Mouse (Mus musculus) thymus, postnatal 36 days (tissue): Measurements from ENCODE around the gene Sorbs1.

ENCODE experiments used
- DNase-seq, 2 experiments: peaks; one replicate each; pipeline ENCODE4 v3.0.0; 2022; ENCODE audit warnings: mixed read lengths in 2 of 2

Gene Sorbs1

DNA sequence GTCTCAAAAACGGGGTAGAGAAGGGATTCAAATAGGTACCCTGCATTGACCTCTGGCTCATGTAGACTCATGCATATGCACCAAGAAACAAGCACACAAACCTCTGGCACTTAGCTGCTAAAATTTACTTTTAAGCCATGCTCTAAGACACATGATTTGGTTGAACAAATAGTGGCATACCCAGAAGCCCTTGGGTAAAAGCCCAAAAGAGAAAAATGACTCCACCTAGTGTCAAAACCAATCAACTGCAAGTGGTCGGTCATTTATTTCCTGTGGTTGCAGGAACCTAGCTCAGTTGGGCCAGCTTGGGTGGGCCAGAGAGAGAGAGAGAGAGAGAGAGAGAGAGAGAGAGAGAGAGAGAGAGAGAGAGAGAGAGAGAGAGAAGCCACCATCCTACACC is 109.0 kb downstream of the Sorbs1 start:
- no peak for DNase-seq

DNA sequence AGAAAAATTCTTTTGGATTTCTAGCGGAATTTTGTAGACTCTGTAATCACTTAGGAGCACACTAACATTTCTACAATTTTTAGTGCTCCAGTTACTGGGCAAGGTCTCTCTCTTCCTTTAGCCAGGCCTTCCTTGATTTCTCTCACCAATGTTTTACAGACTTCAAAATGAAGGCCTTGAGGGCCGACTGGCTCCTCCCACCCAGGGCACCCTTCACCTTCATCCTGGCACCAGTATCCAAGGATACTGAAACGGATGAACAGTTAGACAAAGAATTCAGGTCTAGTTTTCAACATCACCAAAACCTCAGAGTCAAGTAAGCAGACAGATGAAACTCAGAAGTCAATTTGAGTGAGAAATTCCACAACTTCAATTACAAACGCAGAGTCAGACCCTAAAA is 109.6 kb downstream of the Sorbs1 start:
- DNase-seq: no peak

DNA sequence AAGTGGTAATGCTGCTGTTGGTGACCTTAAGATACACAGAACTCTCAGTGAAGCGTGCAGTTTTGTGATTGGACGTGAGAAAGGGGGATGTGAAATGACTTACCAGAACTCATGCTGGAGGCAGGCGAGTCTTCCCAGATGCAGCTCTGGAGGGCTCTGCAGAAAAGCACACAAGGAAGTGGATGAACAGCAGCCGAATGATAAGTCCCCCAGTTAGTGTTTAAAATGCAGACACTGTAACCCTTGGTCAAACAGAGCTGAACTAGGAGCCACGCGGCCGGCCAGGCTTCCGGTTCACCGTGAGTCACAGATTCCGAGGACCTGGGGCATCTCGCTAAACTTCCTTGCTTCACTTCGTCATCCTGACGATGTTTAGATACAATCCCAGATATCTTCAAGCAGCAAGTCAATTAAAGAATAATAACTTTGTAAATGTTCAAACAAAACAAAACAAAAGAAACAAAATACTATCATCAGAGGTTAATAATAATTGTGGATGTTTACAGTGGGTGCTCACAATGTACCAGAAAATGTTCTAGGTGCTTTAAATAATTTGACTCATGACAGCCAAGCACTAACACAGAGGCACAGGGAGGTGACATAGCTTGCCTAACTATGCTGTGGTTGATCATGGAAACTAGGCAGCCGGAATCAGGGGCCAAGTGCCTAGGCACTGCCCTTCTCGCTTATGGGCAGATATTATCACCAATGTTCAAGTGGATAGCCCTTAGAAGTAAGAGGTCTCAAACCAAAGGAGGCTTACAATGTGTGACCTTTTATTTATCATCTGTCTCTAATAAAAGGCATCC is 111.2 kb downstream of the Sorbs1 start:
- no peak for DNase-seq

DNA sequence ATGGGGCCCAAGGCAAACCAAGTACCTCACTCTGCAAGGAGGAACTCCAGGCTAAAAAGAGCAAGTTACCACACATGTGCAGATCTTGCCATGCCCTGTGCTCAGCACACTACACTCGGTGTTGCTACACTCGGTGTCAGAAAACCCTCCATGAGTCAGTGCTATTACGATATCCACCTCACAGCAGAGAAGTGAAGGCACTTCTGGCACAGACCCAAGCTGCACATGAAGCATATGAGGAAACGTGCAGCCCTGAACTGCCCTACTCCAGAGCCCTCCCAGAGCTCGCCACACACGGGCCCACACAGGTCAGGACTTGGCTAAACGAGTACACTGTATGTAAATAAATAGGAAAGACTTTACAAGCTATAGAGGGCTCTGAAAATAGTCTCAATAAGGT is 112.4 kb downstream of the Sorbs1 start:
- no peak for DNase-seq

DNA sequence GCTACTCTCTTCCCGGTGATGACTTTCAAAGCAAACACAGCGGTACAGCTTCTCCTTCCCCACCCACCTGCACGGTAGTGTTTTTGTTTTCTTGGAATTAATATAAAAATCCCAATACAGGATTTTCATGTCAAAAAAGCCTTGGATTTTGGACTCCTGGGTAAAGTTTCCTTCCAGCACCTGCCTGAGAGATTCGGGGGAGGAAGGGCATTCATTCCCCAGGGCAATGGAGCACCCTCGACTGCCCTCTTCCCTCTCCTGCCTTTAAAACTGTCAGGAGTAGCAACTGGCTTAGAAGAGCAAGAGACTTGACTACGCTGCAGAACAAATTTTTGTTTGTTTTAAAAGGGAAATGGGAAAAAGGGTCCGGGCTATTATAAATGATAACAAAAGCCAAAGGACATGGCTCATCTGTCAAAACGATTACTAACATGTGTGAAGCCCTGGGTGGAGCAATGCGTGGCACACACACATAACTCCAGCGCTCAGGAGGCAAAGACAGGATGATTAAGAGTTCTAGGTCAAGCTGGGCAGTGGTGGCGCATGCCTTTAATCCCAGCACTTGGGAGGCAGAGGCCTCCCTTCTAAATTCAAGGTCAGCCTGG is 113.1 kb downstream of the Sorbs1 start:
- no peak for DNase-seq

DNA sequence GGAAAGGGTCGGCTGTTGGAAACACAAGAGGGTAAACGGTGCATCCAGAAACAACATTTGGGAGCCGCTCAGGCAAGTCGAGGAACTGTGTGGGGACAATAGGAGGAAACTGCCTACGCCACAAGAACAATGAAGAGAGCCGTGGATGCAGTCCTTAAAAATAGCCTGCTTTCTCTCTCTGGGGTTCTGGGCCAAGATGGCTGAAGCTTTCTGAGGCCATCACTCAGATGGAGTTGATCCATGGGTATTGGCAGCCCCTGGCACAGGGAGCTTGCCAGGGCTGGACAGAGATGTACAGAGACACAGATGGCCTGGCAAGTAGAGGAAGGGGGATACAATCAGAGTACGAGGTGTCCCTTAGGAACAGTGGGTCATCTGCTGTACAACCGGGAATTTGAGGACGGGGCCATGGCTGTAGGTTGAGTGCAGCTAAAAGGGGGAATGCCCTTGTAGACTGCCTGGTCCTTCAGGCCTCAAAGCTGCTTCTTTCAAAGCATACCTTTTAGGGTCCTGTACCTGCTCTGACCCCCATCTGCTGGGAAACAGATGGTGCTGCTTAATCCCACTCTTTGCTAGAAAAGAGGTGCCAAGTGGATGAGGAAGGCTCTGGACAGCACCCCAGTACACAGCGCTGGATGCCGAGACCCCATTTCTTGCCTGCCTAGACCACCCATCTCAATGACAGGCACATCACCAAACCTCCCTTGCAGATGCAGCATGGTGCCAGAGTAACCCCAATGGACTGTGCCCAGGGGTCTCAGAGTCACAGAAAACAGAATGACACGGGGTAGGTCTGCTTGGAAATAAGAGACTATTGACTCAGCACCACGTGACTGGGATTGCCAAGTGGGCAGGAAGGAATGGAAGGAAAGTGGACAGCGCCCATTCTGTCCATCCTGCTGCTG is 117.6 kb downstream of the Sorbs1 start:
- no peak for DNase-seq

DNA sequence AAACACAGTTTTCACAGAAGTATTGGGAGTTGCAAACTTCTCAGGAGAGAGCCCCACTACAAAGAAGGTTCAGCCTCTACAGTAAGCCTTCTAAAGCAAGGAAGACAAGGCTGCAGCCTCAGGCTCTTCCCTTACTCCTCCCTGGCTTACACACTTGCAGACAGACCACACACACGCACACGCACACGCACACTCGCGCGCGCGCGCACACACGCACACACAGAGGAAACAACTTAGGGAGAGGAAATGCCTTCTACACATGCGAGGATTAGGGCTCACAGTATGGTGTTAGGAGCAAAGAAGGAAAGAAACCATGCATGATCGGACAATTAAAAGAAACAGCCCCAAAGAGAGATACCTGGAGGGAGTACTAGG is 118.3 kb downstream of the Sorbs1 start:
- DNase-seq: no peak

DNA sequence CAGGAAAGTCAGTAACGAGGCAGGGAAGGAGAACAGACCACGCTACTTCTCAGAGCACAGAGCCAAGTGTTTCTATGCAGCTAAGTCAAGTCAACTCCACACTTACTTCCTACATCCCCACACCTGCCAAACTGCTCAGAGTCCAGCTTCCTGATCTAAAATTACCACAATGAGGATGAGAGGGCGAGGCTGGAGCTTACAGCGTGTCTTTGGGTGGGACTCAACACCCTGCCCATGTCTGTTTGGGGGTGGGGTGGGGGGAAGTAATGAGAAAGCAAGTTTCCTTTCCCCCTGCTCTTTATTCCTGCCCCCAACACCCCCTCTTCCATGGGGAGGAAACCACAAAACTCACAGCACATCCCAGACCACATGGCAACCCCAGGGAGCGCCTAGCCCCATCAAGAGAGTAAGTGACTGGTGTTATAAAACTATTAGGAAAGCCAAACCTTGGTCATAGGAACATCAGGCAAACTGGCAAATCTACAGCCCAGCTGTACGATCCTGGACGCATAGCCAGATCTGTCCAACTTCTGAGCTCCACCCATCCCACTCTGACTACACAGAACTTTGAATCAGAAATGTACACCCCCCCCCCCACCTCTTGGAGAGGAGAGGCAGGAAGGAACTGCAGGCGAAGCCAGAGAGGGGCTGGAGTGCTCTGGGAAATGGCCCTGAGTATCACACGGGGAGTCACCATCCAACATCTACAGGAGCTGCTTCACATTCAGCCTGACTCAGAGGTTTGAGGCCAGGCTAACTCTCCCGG is 118.8 kb downstream of the Sorbs1 start:
- DNase-seq: no peak

DNA sequence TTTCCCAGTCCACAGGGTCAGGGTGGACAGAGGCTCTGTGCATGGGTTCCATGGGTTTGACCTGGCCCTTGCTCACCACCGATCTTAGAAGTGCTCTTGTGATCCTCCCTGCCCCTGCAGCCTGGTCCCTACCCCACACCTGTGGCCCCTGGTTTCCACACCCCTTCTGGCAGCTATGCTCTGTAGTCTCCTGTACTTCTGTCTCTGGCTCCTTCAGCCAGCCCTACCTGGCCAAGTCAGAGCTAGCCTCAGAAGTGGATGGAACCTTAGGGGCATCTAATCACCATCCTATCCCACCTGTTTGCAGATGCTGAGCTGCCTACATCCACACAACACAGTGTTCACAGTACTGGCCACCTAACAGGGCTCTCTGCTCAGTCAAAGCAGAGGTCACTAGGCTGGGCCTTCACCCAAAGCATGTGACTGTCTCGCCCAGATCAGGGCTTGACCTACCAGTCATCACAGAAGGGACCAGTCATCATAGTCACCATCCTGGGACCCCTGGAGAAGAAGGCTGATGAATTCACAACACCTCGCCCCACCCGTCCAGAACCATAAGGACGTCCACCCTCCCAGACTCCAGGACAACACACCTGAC is 120.7 kb downstream of the Sorbs1 start:
- DNase-seq: no peak

DNA sequence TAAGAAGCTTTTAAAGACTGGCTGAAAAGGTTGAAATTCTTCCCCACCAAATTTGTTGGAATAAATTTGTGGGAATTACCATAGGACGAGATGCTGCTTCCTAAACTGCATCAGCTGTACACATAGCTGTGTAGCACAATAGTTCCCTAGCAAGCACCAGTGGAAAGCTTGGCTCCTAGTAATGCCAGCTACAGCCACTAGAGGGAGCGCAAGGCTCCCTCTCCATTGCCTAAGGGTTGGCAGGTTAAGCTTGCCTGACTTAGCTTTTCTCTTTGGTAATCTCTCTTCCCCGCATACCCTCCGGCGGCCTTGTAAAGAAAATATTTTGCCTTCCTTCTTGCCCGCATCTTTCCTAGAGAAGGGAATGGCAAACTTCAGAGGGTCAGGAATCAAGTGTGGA is 122.1 kb downstream of the Sorbs1 start:
- peak; percentile 65 to 74 for DNase-seq

DNA sequence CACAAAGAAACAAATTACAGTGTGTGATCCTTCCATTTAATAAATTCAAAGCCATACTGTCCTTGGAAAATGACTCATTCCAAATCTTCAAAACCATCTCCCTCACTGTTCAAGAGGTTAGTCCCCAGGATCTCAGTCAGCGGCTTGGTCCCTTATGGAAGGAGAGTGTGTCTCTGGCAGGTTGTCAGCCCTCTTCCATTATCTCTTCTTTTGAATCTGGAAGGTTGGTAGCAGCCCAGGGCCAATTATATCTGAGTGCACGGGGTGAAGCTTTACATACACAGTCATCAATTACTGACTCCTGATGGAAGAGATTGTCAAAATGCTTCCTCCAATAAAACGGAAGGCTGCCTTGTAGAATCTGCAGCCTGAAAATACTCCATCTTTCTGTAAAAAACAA is 126.7 kb downstream of the Sorbs1 start:
- no peak for DNase-seq

DNA sequence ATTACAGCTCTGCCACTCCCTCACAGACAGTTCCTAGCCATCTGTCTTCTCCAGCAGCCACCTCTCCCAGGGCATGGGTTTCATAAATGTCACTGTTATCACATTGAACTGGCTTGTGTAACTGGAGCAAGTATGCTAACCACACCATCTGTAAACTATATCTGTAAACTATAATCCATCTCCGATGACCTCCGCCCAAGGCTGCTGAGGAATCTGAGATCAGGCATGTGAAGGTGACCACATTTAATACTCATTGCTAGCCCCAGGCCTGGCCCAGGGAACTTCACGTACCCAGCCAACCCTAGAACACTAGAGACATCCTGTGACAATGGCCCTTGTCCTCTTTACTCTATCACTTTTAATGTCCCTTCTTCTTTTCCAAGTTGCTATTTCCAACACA is 128.2 kb downstream of the Sorbs1 start:
- no peak for DNase-seq

DNA sequence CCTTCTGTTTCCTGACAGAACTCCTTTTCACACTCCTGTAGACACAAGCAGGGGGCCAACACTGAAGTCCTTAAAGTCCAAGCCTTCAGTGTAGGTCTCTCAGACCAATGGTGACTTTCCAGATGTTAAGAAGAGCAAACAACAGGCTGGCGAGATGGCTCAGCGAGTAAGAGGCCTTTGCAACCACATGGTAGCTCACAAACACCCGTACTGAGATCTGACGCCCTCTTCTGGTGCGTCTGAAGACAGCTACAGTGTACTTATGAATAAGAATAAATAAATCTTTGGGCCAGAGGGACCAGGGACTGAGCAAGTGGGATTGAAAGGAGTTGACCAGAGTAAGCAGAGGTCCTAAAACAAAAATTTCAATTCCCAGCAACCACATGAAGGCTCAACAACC is 129.6 kb downstream of the Sorbs1 start:
- DNase-seq: no peak

DNA sequence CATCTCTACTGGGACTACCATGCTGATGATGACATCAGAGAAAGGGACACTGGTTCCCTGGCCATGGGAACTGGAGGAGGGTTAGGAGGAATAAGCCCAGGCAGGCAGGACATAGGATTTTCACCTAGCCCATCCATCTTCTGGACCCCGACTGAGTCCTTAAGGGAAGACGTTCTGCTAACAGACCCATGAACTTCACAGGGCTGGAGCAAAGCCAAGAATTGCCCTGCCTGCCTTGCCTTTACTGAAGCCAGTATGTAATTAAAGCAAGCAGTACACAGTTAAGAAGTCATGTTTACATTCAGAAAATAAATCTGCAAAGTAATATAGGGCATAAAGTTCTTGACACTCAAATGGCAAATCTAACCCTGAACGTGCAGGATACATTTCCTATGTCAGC is 132.9 kb downstream of the Sorbs1 start:
- no peak for DNase-seq

DNA sequence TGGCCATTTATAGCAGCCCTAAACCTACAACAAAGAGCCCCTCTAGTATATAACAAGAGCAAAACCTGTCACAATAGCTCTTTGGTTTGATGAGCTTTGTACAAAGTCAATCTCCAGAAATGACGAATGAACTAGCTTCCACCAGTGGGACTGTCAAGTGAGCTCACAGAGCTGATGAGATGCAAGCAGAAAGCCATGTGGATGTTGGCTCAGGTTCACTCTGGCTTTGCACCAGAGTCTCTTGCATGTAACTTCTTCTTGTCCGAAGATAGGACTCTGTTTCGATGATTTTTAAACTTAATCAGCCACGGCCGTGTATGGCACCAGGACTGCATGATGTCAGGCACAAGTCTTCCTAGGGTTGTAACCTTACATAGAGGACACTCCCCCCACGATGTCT is 133.6 kb downstream of the Sorbs1 start:
- DNase-seq: no peak

DNA sequence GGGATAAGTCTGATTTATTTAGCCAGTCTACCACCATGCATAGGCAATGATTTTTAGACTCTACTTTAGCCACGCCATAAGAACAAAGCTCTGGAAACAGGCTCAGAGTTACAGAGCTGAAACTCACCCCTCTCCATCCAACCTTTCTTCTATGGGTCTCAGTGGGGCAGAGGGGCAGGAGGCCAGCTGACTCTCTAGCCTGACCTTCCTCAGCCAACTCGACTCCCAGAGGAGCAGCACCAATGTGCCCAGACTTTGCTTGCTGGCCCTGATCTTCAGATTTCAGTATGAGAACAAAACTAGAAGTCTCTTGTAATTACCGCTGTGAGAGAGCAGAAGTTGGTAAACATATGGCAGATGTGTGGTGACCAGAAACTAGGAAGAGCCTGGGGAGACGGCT is 134.5 kb downstream of the Sorbs1 start:
- no peak for DNase-seq

DNA sequence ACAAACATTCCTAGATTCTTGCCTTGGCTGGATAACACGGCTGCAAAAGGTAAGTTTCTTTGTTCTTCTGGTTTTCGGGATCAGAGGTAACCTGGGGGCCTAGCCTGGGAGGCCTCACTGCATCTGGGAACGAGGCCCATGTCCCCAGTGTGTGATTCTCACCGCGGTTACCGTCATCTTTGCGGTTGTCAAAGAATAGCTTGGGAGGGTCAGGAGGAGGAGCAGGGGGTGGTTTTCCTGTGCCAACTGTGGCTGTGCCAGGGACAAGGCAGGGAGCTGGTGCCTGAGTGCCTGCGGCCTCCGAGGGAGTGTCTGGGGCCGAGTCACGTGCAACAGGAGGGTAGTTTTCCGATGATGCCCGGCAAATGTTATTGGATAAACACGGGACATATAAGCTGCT is 135.9 kb downstream of the Sorbs1 start:
- DNase-seq: no peak

DNA sequence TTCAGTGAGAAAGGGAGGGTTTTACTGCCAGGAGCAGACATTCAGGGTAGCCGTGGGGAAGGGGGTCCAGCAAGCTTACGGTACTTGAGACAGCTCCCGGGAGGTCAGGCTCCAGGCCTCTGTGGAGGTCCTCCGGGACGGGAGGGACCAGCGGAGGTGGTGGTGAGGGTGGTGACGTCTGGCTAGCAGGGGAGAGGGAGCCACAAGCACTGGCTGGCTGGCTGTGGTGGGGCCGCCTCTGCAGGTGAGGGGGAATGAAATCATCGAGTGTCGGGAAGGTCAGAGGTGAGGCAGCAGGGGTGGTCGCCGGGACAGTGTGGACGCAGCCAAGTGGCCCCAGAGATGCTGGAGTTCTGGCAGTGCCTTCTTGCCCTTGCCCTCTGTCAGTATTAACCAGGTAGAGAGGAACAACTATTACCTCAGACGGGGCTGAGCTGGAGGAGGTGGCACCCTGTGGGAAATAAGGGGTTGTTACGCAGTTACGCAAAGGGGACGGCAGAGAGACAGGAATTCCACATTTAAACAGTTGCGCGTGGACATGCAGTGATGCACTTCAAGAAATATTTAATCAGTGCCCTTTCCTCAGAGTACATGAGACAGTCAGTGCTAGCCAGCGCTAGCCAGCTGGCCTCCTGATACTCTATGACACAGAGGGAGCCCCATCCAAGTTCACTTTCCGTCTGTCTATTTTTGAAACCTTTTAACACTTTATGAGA is 136.9 kb downstream of the Sorbs1 start:
- DNase-seq: no peak

DNA sequence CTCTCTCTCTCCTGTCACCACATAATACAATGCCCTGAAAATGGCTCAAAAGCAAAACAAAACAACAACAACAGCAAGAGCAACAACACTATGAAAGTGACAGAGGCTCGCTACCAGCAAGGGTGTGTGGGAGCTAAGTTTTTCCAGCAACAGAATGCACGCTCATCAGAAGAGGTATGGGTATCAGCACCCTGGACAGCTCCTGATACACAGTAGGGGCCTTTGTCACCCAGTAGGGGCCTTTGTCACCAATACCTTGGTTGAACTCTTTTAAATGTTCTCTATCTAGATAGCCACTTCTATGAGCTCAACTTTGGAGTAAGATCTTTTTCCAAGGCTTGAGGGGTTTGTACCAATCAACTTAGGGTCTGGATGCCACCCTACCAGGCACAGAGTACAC is 138.9 kb downstream of the Sorbs1 start:
- no peak for DNase-seq

DNA sequence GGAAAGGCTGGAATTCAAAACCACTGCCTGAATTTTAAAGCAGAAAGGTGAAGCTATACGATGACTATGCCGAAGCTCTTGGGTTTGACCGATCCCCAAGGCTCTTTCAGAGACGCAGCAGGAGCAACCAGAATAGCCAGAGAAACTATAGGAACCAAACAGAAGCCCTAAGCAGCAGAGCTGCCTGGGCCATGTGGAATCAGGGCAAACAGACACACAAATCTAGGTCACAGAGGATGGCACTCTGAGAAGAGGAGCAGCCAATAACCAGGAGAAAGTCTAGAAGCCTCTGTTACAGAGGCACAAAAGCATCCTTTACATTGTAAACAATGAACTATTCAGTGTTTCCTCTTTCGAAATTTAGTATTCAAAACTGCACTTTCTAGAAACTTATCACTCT is 140.9 kb downstream of the Sorbs1 start:
- DNase-seq: no peak

DNA sequence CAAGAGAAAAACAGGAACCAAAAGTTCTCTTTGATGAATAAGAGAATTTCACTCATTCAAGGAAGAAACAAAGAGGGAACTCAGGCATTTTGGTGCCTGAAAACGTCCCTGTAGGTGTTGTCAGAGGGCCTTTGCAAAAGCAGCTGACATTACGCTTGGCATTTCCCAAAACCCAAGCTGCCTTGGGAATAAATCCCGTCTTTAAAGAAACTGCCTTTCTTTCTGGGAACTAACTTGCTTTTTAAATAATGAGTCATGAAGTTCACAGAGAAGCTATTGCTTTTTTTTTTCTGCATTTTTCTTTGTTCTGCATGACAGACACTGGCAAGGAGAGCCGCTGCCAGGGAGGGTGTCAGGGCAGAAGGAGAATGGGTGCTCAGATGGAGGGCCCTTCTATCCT is 141.7 kb downstream of the Sorbs1 start:
- DNase-seq: no peak
